ENCODE assay signal across 8 mouse cellular contexts in the genomic region with DNA sequence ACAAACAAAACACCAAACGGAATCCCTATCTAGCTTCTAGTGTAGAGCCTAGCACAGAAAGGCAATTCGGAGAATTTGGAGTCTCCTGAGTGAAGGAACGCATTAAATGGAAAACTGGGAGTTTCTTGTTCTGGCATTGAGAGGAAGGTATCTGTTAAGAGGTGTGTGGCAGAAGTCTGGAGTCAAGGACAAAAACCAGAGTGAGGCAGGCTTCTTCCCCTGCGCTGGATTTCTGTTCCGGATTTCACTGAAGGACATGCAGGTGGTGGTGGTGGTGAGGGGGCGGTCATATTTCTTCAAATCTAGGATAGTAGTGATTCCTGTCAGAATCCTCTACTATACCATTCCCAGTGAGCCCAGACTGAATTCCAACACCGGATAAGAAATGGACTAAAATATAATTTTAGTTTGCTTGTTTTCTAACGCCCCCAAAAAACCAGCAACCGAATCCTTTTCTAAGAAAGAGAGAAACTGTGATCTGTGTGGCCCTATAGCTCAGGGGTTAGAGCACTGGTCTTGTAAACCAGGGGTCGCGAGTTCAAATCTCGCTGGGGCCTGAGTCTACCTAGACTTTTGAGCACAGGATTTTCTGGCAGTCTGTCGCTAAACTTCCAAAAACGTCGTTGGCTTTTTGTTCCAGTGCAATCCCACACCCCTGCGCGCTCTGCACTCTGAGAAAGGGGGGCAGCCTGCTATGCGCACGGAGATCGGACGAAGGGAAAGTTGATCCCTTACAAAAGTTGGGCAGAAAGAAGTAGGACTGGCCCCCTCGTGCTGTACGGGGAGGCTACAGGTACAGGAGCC. TPM values are rescaled to one million over a fixed set of nuclear protein-coding genes. Genes with fewer than 3 reads are reported as not detected.
A peak's percentile ranks its signal among the peaks of the same experiment; 100 is the strongest.
DNase-seq lines count a peak whose midpoint lies in the region; ATAC-seq and TF ChIP-seq lines count a peak whose summit lies in the region.

No protein-coding gene starts in this region.

- H3K79me2 ChIP-seq in myocyte (ENCODE audit: control insufficient read depth, insufficient read depth): no peaks in the 10 kb centered on the region

- peak overlapping the region; percentile 72 for H3K9ac ChIP-seq in heart, embryonic 14.5 days (ENCODE audit: low read length)
- peak overlapping the region; percentile 64 for H3K9ac ChIP-seq in liver, embryonic 11.5 days (ENCODE audit: low read depth, low read length)

- H3K4me1 ChIP-seq in erythroblast, embryonic 14.5 days (ENCODE audit: control insufficient read depth): peaks cover 75% of the 10 kb centered on the region
- peaks cover 5 to 13% of the 10 kb centered on the region in 2 experiments; a peak in 3 of 4 replicates for H3K4me1 ChIP-seq in heart, embryonic 14.5 days (ENCODE audit: control insufficient read depth in 2 of 2, insufficient read depth in 2 of 2, low read length in 2 of 2)
- 0 out of 2 replicates have a peak, but pooled peaks cover 3% of the 10 kb centered on the region for H3K4me1 ChIP-seq in liver, embryonic 11.5 days (replicated peaks; ENCODE audit: control insufficient read depth, insufficient read depth, low read length)

- WGBS in heart, embryonic 14.5 days: 1% methylated on average over 23 of the region's 23 CpGs
- 1% methylated on average over 23 of the region's 23 CpGs for WGBS in liver, embryonic 11.5 days

- peak overlapping the region; percentile 84 to 88 for H3K27ac ChIP-seq in heart, embryonic 14.5 days (replicated peaks in 1 of 2; ENCODE audit: control insufficient read depth in 1 of 2, insufficient read depth in 1 of 2, low read depth in 2 of 2, low read length in 2 of 2)
- H3K27ac ChIP-seq in liver, embryonic 11.5 days (ENCODE audit: low read depth, low read length): peak overlapping the region; percentile 63; the same call in 1 of the 2 replicates

- ATAC-seq in heart, embryonic 14.5 days (ENCODE audit: insufficient number of reproducible peaks, insufficient read depth, low FRiP score, low read depth): peak; percentile 18; the same call in 1 of the 2 replicates
- peak; percentile 48 for ATAC-seq in liver, embryonic 11.5 days (replicated peaks; ENCODE audit: low FRiP score)

- H3K27me3 ChIP-seq in erythroblast, embryonic 14.5 days (ENCODE audit: control insufficient read depth): peaks cover 22% of the 10 kb centered on the region
- H3K27me3 ChIP-seq in heart, embryonic 14.5 days (ENCODE audit: control insufficient read depth, insufficient read depth, low read length): no peaks in the 10 kb centered on the region
- peaks cover under 1% of the 10 kb centered on the region; the same call in 1 of the 2 replicates for H3K27me3 ChIP-seq in liver, embryonic 11.5 days (replicated peaks; ENCODE audit: control insufficient read depth, insufficient read depth, low read length)
- no peaks in the 10 kb centered on the region for H3K27me3 ChIP-seq in myocyte (ENCODE audit: control insufficient read depth, insufficient read depth, insufficient read length)
- H3K27me3 ChIP-seq in splenic B cell, adult 2 months (ENCODE audit: control insufficient read depth, insufficient read depth, low read length, poor library complexity, severe bottlenecking): no peaks in the 10 kb centered on the region

- no peaks in the 10 kb centered on the region for H3K9me3 ChIP-seq in erythroblast, embryonic 14.5 days (ENCODE audit: control insufficient read depth, low read length)
- H3K9me3 ChIP-seq in heart, embryonic 14.5 days (ENCODE audit: control insufficient read depth, low read length): no peaks in the 10 kb centered on the region
- H3K9me3 ChIP-seq in liver, embryonic 11.5 days (ENCODE audit: control insufficient read depth, low read length): no peaks in the 10 kb centered on the region

- H3K4me3 ChIP-seq in erythroblast, embryonic 14.5 days (replicated peaks): peak overlapping the region; percentile 80
- peak overlapping the region; percentile 78 to 98 for H3K4me3 ChIP-seq in heart, embryonic 14.5 days (ENCODE audit: control insufficient read depth in 1 of 2, insufficient read depth in 1 of 2, low read depth in 1 of 2, low read length in 2 of 2)
- peak overlapping the region; percentile 76 for H3K4me3 ChIP-seq in liver, embryonic 11.5 days (ENCODE audit: low read depth, low read length)
- peak overlapping the region; percentile 59 for H3K4me3 ChIP-seq in myocyte

- peak overlapping the region; percentile 23 for H3ac ChIP-seq in myocyte (ENCODE audit: control insufficient read depth, insufficient read length)

- TF ChIP-seq POLR2A in myocyte (IDR thresholded peaks at IDR 0.05; ENCODE audit: insufficient read length, low read depth): no peak

- peak; percentile 84 to 85 for DNase-seq in CD8-positive naive resting alpha-beta T cell, adult 2 months (ENCODE audit: low read depth in 2 of 2, low spot score in 2 of 2)
- DNase-seq in brain, embryonic 18.5 days (ENCODE audit: low read depth, low spot score): peak; percentile 52
- DNase-seq in kidney, postnatal 10 days: peak; percentile 89
- peak; percentile 88 for DNase-seq in liver, embryonic 11.5 days (ENCODE audit: low spot score)
- peak; percentile 84 for DNase-seq in splenic B cell, adult 2 months (ENCODE audit: low read depth, low spot score)

- peak overlapping the region; percentile 82 for H3K4me2 ChIP-seq in heart, embryonic 14.5 days (ENCODE audit: low read length)
- peak overlapping the region; percentile 77 for H3K4me2 ChIP-seq in liver, embryonic 11.5 days
- peak overlapping the region; percentile 96 for H3K4me2 ChIP-seq in myocyte (ENCODE audit: low read depth)

- no peaks in the 10 kb centered on the region for H3K36me3 ChIP-seq in erythroblast, embryonic 14.5 days (ENCODE audit: control insufficient read depth)
- no peaks in the 10 kb centered on the region for H3K36me3 ChIP-seq in heart, embryonic 14.5 days (ENCODE audit: control insufficient read depth, insufficient read depth, low read length)
- H3K36me3 ChIP-seq in liver, embryonic 11.5 days (ENCODE audit: control insufficient read depth, insufficient read depth, low read length): no peaks in the 10 kb centered on the region
- no peaks in the 10 kb centered on the region for H3K36me3 ChIP-seq in myocyte (ENCODE audit: control insufficient read depth, insufficient read depth)
- H3K36me3 ChIP-seq in splenic B cell, adult 2 months (ENCODE audit: control insufficient read depth, insufficient read depth, low read length, poor library complexity, severe bottlenecking): no peaks in the 10 kb centered on the region

TF ChIP-seq in myocyte, 11 proteins besides CTCF, POLR2A, EP300 and RAD21:
- TF ChIP-seq MYOD1 (IDR thresholded peaks at IDR 0.05; ENCODE audit: control insufficient read depth in 1 of 3, insufficient read length in 2 of 3, low read depth in 2 of 3) (no peak), TCF3 (IDR thresholded peaks at IDR 0.05; ENCODE audit: insufficient read length, low read depth) (no peak), CEBPB (IDR thresholded peaks at IDR 0.05; ENCODE audit: insufficient read depth, poor library complexity, severe bottlenecking) (0 out of 2 replicates have a peak, but pooled peaks have one; percentile 9)
TF ChIP-seq in myocyte: peak in this region for 1.

RNA-seq across cellular contexts. Expression of gene Rnase4, which starts 2.5 kb away (rescaled TPM):
- 0.03 TPM in 1 of 2 replicates, not detected in the other for polyA plus RNA-seq in erythroblast, embryonic 14.5 days (2012)
- polyA plus RNA-seq in heart, embryonic 14.5 days (2014; fragmentation: Nextera tagmentation; extraction: Ambion mirVana): 25.0 and 29.7 TPM in 2 replicates
- polyA plus RNA-seq in liver, embryonic 11.5 days (2014; fragmentation: Nextera tagmentation; extraction: Ambion mirVana): 13.3 and 13.6 TPM in 2 replicates
- polyA plus RNA-seq in myocyte (2012; fragmentation: generic; extraction: Trizol): 17.8 TPM

RNA-seq across cellular contexts. Expression of gene Ang, which starts 2.6 kb away (rescaled TPM):
- not detected in 2 replicates for polyA plus RNA-seq in erythroblast, embryonic 14.5 days (2012)
- polyA plus RNA-seq in heart, embryonic 14.5 days (2014; fragmentation: Nextera tagmentation; extraction: Ambion mirVana): 3.8 and 4.8 TPM in 2 replicates
- polyA plus RNA-seq in liver, embryonic 11.5 days (2014; fragmentation: Nextera tagmentation; extraction: Ambion mirVana): 3.6 and 4.0 TPM in 2 replicates
- polyA plus RNA-seq in myocyte (2012; fragmentation: generic; extraction: Trizol): 1.3 TPM

RNA-seq across cellular contexts. Expression of gene Olfr750, which starts 14.1 kb away (rescaled TPM):
- not detected in 2 replicates for polyA plus RNA-seq in erythroblast, embryonic 14.5 days (2012)
- not detected in 2 replicates for polyA plus RNA-seq in heart, embryonic 14.5 days (2014; fragmentation: Nextera tagmentation; extraction: Ambion mirVana)
- polyA plus RNA-seq in liver, embryonic 11.5 days (2014; fragmentation: Nextera tagmentation; extraction: Ambion mirVana): not detected in 2 replicates
- polyA plus RNA-seq in myocyte (2012; fragmentation: generic; extraction: Trizol): not detected

RNA-seq across cellular contexts. Expression of gene Eddm3b, which starts 25.9 kb away (rescaled TPM):
- polyA plus RNA-seq in erythroblast, embryonic 14.5 days (2012): not detected in 2 replicates
- polyA plus RNA-seq in heart, embryonic 14.5 days (2014; fragmentation: Nextera tagmentation; extraction: Ambion mirVana): not detected in 2 replicates
- not detected in 2 replicates for polyA plus RNA-seq in liver, embryonic 11.5 days (2014; fragmentation: Nextera tagmentation; extraction: Ambion mirVana)
- 0.05 TPM for polyA plus RNA-seq in myocyte (2012; fragmentation: generic; extraction: Trizol)

RNA-seq across cellular contexts. Expression of gene Rnase12, which starts 30.9 kb away (rescaled TPM):
- not detected in 2 replicates for polyA plus RNA-seq in erythroblast, embryonic 14.5 days (2012)
- 0.82 TPM in 1 of 2 replicates, not detected in the other for polyA plus RNA-seq in heart, embryonic 14.5 days (2014; fragmentation: Nextera tagmentation; extraction: Ambion mirVana)
- 1.4 and 1.6 TPM in 2 replicates for polyA plus RNA-seq in liver, embryonic 11.5 days (2014; fragmentation: Nextera tagmentation; extraction: Ambion mirVana)
- not detected for polyA plus RNA-seq in myocyte (2012; fragmentation: generic; extraction: Trizol)

Comparison
In these comparisons a context has a peak if more than half of its experiments do, and no peak if none do; other contexts are left out.
1. Peak in every context shown above with its lines: DNase-seq, ATAC-seq, H3K4me3 ChIP-seq and H3K27ac ChIP-seq.
2. RNA of gene Rnase4, which starts 2.5 kb away (polyA plus RNA-seq): 25.0 to 29.7 TPM in heart, embryonic 14.5 days, 17.8 TPM in myocyte (single experiment) and 13.3 to 13.6 TPM in liver, embryonic 11.5 days; 0.03 TPM in erythroblast, embryonic 14.5 days; every median in the first group is over 10 times any median in the second.